Mouse (Mus musculus): ENCODE data around the gene Rbm4b. TPM values are rescaled to one million over a fixed set of nuclear protein-coding genes. Genes with fewer than 3 reads are reported as not detected.

Gene Rbm4b
- polyA plus RNA-seq, 1 experiment from 2014 or later: 41.6 TPM

DNA sequence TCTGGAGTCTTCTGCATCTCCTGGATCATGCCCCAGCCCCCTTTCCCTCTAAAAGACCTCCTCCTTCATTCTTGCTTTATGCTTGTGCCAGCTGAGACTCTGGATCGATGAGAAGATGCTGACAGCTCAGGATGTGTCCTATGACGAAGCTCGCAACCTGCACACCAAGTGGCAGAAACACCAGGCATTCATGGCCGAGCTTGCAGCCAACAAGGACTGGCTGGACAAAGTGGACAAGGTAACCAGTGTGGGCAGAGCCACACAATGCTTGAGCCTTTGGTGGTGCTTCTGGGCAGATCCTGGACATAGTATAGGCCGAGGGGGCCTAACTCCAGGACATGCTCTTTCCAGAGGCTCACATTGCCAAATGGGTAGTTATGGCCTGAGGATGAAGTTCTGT lies 16.5 kb upstream of the Rbm4b start:
- Histone ChIP-seq H3K27me3 (replicated peaks; ENCODE audit: control insufficient read depth, insufficient read depth, low read length) (no peaks in the 10 kb centered on the region), H3K4me2 (ENCODE audit: low read depth, low read length) (no peak overlapping the region), H3K9ac (ENCODE audit: low read depth, low read length) (no peak overlapping the region), H3K4me1 (ENCODE audit: control insufficient read depth, insufficient read depth, low read length) (no peaks in the 10 kb centered on the region), H3K9me3 (ENCODE audit: control insufficient read depth, low read length) (no peaks in the 10 kb centered on the region), H3K36me3 (ENCODE audit: control insufficient read depth, insufficient read depth, low read length) (no peaks in the 10 kb centered on the region), H3K4me3 (ENCODE audit: low read length) (no peak overlapping the region), H3K27ac (ENCODE audit: low read length) (no peak overlapping the region)
- 92% methylated on average over 5 of the region's 5 CpGs for WGBS
- ATAC-seq: no peak

DNA sequence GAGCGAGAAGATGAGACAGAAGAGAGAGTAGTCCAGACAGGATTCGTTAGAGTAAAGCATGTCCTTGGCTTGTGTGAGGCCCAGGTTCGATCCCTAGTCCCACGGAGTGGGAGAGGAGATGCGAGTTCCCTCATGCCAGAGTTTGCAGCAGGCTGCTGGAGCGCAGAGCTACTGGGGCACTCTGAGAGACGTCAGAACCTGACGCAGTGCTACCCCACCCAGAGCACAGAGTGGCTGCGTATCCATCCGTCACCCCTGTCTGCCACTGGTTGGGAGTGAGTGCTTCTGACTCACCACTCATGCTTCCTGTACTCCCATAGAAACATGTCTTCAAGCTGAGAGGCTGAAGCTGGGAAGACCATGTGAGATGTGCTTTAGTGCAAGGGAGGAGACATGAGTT lies 14.8 kb upstream of the Rbm4b start:
- 76% methylated on average over 10 of the region's 10 CpGs for WGBS
- no peak for ATAC-seq
- no peaks in the 10 kb centered on the region for H3K9me3 ChIP-seq (ENCODE audit: control insufficient read depth, low read length)
- H3K4me3 ChIP-seq (ENCODE audit: low read length): no peak overlapping the region
- H3K27ac ChIP-seq (ENCODE audit: low read length): no peak overlapping the region
- H3K36me3 ChIP-seq (ENCODE audit: control insufficient read depth, insufficient read depth, low read length): no peaks in the 10 kb centered on the region
- H3K4me2 ChIP-seq (ENCODE audit: low read depth, low read length): no peak overlapping the region
- H3K27me3 ChIP-seq (replicated peaks; ENCODE audit: control insufficient read depth, insufficient read depth, low read length): no peaks in the 10 kb centered on the region
- H3K9ac ChIP-seq (ENCODE audit: low read depth, low read length): no peak overlapping the region
- H3K4me1 ChIP-seq (ENCODE audit: control insufficient read depth, insufficient read depth, low read length): 0 out of 2 replicates have a peak, but pooled peaks cover 2% of the 10 kb centered on the region

DNA sequence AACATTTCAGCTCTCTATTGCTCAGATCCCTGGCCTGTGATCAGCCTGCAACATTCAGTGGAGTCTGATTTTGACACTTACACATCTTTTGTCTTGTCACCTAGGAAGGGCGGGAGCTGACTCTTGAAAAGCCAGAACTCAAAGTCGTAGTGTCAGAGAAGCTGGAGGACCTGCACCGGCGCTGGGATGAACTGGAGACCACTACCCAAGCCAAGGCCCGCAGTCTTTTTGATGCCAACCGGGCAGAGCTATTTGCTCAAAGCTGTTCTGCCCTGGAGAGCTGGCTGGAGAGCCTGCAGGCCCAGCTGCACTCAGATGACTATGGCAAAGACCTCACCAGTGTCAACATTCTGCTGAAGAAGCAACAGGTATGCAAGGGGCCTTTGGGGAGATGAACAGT lies 14.1 kb upstream of the Rbm4b start:
- Histone ChIP-seq H3K27me3 (replicated peaks; ENCODE audit: control insufficient read depth, insufficient read depth, low read length) (no peaks in the 10 kb centered on the region), H3K36me3 (ENCODE audit: control insufficient read depth, insufficient read depth, low read length) (no peaks in the 10 kb centered on the region), H3K27ac (ENCODE audit: low read length) (no peak overlapping the region), H3K4me3 (ENCODE audit: low read length) (no peak overlapping the region), H3K4me1 (ENCODE audit: control insufficient read depth, insufficient read depth, low read length) (0 out of 2 replicates have a peak, but pooled peaks cover 2% of the 10 kb centered on the region), H3K9ac (ENCODE audit: low read depth, low read length) (no peak overlapping the region), H3K4me2 (ENCODE audit: low read depth, low read length) (no peak overlapping the region), H3K9me3 (ENCODE audit: control insufficient read depth, low read length) (no peaks in the 10 kb centered on the region)
- 92% methylated on average over 6 of the region's 6 CpGs for WGBS
- ATAC-seq: no peak

GRCm38 (mm10) chr19:4743524-4743923 lies 12.8 kb upstream of the Rbm4b start:
- Histone ChIP-seq H3K9me3 (ENCODE audit: control insufficient read depth, low read length) (no peaks in the 10 kb centered on the region), H3K27me3 (replicated peaks; ENCODE audit: control insufficient read depth, insufficient read depth, low read length) (no peaks in the 10 kb centered on the region), H3K9ac (ENCODE audit: low read depth, low read length) (no peak overlapping the region), H3K4me1 (ENCODE audit: control insufficient read depth, insufficient read depth, low read length) (0 out of 2 replicates have a peak, but pooled peaks cover 2% of the 10 kb centered on the region), H3K36me3 (ENCODE audit: control insufficient read depth, insufficient read depth, low read length) (no peaks in the 10 kb centered on the region), H3K4me3 (ENCODE audit: low read length) (no peak overlapping the region), H3K27ac (ENCODE audit: low read length) (no peak overlapping the region), H3K4me2 (ENCODE audit: low read depth, low read length) (no peak overlapping the region)
- ATAC-seq: no peak
- WGBS: 39% methylated on average over 5 of the region's 5 CpGs

DNA sequence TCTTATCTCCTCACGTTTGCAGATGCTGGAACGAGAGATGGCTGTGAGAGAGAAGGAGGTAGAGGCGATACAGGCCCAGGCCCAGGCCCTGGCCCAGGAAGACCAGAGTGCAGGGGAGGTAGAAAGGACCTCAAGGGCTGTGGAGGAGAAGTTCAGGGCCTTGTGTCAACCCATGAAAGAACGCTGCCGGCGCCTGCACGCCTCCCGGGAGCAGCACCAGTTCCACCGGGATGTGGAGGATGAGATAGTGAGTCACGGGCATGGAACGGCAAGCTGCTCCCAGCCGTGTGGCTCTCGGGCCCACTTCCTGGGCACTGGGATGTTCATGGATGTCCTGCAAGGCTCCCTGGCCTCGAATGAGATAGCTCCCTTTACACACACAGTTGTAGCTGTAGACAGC lies 12.3 kb upstream of the Rbm4b start:
- no peaks in the 10 kb centered on the region for H3K27me3 ChIP-seq (replicated peaks; ENCODE audit: control insufficient read depth, insufficient read depth, low read length)
- H3K27ac ChIP-seq (ENCODE audit: low read length): no peak overlapping the region
- H3K4me2 ChIP-seq (ENCODE audit: low read depth, low read length): no peak overlapping the region
- ATAC-seq: no peak
- H3K4me1 ChIP-seq (ENCODE audit: control insufficient read depth, insufficient read depth, low read length): 0 out of 2 replicates have a peak, but pooled peaks cover 2% of the 10 kb centered on the region
- 79% methylated on average over 14 of the region's 14 CpGs for WGBS
- H3K36me3 ChIP-seq (ENCODE audit: control insufficient read depth, insufficient read depth, low read length): no peaks in the 10 kb centered on the region
- no peak overlapping the region for H3K4me3 ChIP-seq (ENCODE audit: low read length)
- no peak overlapping the region for H3K9ac ChIP-seq (ENCODE audit: low read depth, low read length)
- H3K9me3 ChIP-seq (ENCODE audit: control insufficient read depth, low read length): no peaks in the 10 kb centered on the region

DNA sequence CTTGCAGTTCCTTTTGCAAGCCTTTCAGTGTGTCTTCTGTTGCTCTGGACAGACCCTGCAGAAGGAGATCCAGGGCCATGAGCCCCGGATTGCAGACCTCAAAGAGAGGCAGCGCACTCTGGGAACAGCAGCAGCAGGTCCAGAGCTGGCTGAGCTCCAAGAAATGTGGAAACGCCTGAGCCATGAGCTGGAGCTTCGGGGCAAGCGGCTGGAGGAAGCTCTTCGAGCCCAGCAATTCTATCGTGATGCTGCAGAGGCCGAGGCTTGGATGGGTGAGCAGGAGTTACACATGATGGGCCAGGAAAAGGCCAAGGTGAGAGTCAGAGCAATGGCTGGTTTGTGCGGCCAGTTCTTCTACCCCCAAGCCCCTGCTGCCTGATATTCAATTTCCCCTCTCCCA lies 11.2 kb upstream of the Rbm4b start:
- H3K27ac ChIP-seq (ENCODE audit: low read length): no peak overlapping the region
- H3K4me3 ChIP-seq (ENCODE audit: low read length): no peak overlapping the region
- WGBS: 60% methylated on average over 9 of the region's 9 CpGs
- no peaks in the 10 kb centered on the region for H3K36me3 ChIP-seq (ENCODE audit: control insufficient read depth, insufficient read depth, low read length)
- 0 out of 2 replicates have a peak, but pooled peaks cover 2% of the 10 kb centered on the region for H3K4me1 ChIP-seq (ENCODE audit: control insufficient read depth, insufficient read depth, low read length)
- no peak for ATAC-seq
- H3K27me3 ChIP-seq (replicated peaks; ENCODE audit: control insufficient read depth, insufficient read depth, low read length): no peaks in the 10 kb centered on the region
- no peak overlapping the region for H3K4me2 ChIP-seq (ENCODE audit: low read depth, low read length)
- H3K9me3 ChIP-seq (ENCODE audit: control insufficient read depth, low read length): no peaks in the 10 kb centered on the region
- no peak overlapping the region for H3K9ac ChIP-seq (ENCODE audit: low read depth, low read length)

- no peak for ATAC-seq
Observed at GRCm38 (mm10) chr19:4745681-4746080, 10.6 kb upstream of the Rbm4b start.

DNA sequence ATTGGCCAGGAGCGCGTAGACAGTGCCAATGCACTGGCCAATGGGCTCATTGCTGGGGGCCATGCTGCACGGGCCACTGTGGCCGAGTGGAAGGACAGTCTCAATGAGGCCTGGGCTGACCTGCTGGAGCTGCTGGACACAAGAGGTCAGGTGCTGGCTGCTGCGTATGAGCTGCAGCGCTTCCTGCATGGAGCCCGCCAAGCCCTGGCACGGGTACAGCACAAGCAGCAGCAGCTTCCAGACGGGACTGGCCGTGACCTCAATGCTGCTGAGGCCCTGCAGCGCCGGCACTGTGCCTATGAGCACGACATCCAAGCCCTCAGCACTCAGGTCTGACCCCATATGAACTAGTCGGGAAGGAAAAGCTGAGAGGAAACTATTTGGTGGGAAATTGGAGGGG lies 9.7 kb upstream of the Rbm4b start:
- Histone ChIP-seq H3K36me3 (ENCODE audit: control insufficient read depth, insufficient read depth, low read length) (no peaks in the 10 kb centered on the region), H3K4me1 (ENCODE audit: control insufficient read depth, insufficient read depth, low read length) (0 out of 2 replicates have a peak, but pooled peaks cover 2% of the 10 kb centered on the region), H3K27me3 (replicated peaks; ENCODE audit: control insufficient read depth, insufficient read depth, low read length) (no peaks in the 10 kb centered on the region), H3K9me3 (ENCODE audit: control insufficient read depth, low read length) (no peaks in the 10 kb centered on the region), H3K9ac (ENCODE audit: low read depth, low read length) (no peak overlapping the region), H3K4me2 (ENCODE audit: low read depth, low read length) (no peak overlapping the region), H3K27ac (ENCODE audit: low read length) (no peak overlapping the region), H3K4me3 (ENCODE audit: low read length) (no peak overlapping the region)
- 83% methylated on average over 14 of the region's 14 CpGs for WGBS
- ATAC-seq: no peak

More at GRCm38 (mm10) chr19:4745681-4746080, 10.6 kb upstream of the Rbm4b start:
- no peaks in the 10 kb centered on the region for H3K27me3 ChIP-seq (replicated peaks; ENCODE audit: control insufficient read depth, insufficient read depth, low read length)
- H3K4me1 ChIP-seq (ENCODE audit: control insufficient read depth, insufficient read depth, low read length): 0 out of 2 replicates have a peak, but pooled peaks cover 2% of the 10 kb centered on the region
- no peak overlapping the region for H3K4me2 ChIP-seq (ENCODE audit: low read depth, low read length)
- 94% methylated on average over 10 of the region's 10 CpGs for WGBS
- H3K9me3 ChIP-seq (ENCODE audit: control insufficient read depth, low read length): no peaks in the 10 kb centered on the region
- H3K36me3 ChIP-seq (ENCODE audit: control insufficient read depth, insufficient read depth, low read length): no peaks in the 10 kb centered on the region
- H3K9ac ChIP-seq (ENCODE audit: low read depth, low read length): no peak overlapping the region
- H3K27ac ChIP-seq (ENCODE audit: low read length): no peak overlapping the region
- H3K4me3 ChIP-seq (ENCODE audit: low read length): no peak overlapping the region

DNA sequence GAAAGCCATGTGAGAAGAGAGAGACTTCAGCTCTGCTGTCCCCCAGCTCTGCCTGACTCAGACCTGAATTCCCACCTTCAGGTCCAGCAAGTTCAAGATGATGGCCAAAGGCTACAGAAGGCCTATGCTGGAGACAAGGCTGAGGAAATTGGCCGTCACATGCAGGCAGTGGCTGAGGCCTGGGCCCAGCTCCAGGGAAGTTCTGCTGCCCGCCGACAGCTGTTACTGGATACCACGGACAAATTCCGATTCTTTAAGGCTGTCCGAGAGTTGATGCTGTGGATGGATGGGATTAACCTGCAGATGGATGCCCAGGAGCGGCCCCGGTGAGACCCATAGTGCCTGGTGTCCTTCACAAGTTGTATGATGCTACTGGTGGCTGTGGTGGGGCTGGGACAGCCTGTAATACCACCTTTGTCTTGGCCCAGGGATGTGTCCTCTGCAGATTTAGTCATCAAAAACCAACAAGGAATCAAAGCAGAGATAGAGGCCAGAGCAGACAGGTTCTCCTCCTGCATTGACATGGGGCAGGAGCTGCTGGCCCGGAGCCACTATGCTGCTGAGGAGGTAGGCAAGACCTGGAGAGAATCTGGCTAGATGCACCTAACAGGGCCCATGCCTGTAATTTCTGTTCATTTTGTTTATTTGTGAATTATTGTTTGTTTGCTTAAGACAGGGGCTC lies 8.5 kb upstream of the Rbm4b start:
- H3K27me3 ChIP-seq (replicated peaks; ENCODE audit: control insufficient read depth, insufficient read depth, low read length): no peaks in the 10 kb centered on the region
- H3K36me3 ChIP-seq (ENCODE audit: control insufficient read depth, insufficient read depth, low read length): no peaks in the 10 kb centered on the region
- no peaks in the 10 kb centered on the region for H3K9me3 ChIP-seq (ENCODE audit: control insufficient read depth, low read length)
- 0 out of 2 replicates have a peak, but pooled peaks cover 2% of the 10 kb centered on the region for H3K4me1 ChIP-seq (ENCODE audit: control insufficient read depth, insufficient read depth, low read length)
- H3K4me3 ChIP-seq (ENCODE audit: low read length): no peak overlapping the region
- H3K27ac ChIP-seq (ENCODE audit: low read length): no peak overlapping the region
- no peak for ATAC-seq
- H3K9ac ChIP-seq (ENCODE audit: low read depth, low read length): no peak overlapping the region
- 89% methylated on average over 9 of the region's 9 CpGs for WGBS
- no peak overlapping the region for H3K4me2 ChIP-seq (ENCODE audit: low read depth, low read length)

GRCm38 (mm10) chr19:4748493-4748892 lies 7.8 kb upstream of the Rbm4b start:
- Histone ChIP-seq H3K9ac (ENCODE audit: low read depth, low read length) (no peak overlapping the region), H3K4me2 (ENCODE audit: low read depth, low read length) (no peak overlapping the region), H3K36me3 (ENCODE audit: control insufficient read depth, insufficient read depth, low read length) (no peaks in the 10 kb centered on the region), H3K27ac (ENCODE audit: low read length) (no peak overlapping the region), H3K4me3 (ENCODE audit: low read length) (no peak overlapping the region), H3K9me3 (ENCODE audit: control insufficient read depth, low read length) (no peaks in the 10 kb centered on the region), H3K27me3 (replicated peaks; ENCODE audit: control insufficient read depth, insufficient read depth, low read length) (no peaks in the 10 kb centered on the region), H3K4me1 (ENCODE audit: control insufficient read depth, insufficient read depth, low read length) (0 out of 2 replicates have a peak, but pooled peaks cover 2% of the 10 kb centered on the region)
- ATAC-seq: no peak
- 77% methylated on average over 10 of the region's 10 CpGs for WGBS
